Mouse (Mus musculus) cerebellum, adult 11 months (tissue): ENCODE results near the gene Ppa2.

Source experiments
- DNase-seq: peaks from one replicate; pipeline ENCODE4 v3.0.0; 2022

Ppa2 gene

GRCm38 (mm10) chr3:133309954-133310808 is at the start of gene Ppa2:
Ppa2 (plus strand) TSS chr3:133310110.
- peak; percentile 82 for DNase-seq

- peak; percentile 51 for DNase-seq
These were observed 38.0 kb upstream of the Ppa2 start for GRCm38 (mm10) chr3:133271887-133272286.

GRCm38 (mm10) chr3:133284587-133284986 is 25.3 kb upstream of the Ppa2 start:
- no peak for DNase-seq

GRCm38 (mm10) chr3:133288795-133289194 is 21.1 kb upstream of the Ppa2 start:
- DNase-seq: no peak

- DNase-seq: no peak
These were observed 5.6 kb upstream of the Ppa2 start for GRCm38 (mm10) chr3:133304328-133304727.

GRCm38 (mm10) chr3:133308361-133308760 is 1.5 kb upstream of the Ppa2 start:
- no peak for DNase-seq

GRCm38 (mm10) chr3:133309359-133309758 is 551 bp upstream of the Ppa2 start:
- no peak for DNase-seq

- DNase-seq: no peak
These were observed 884 bp downstream of the Ppa2 start for GRCm38 (mm10) chr3:133310809-133311179.

GRCm38 (mm10) chr3:133312331-133312730 is 2.4 kb downstream of the Ppa2 start:
- DNase-seq: no peak

- DNase-seq: no peak
These were observed 2.9 kb downstream of the Ppa2 start for GRCm38 (mm10) chr3:133312850-133313249.

GRCm38 (mm10) chr3:133313491-133314199 is 3.7 kb downstream of the Ppa2 start:
- DNase-seq: no peak

GRCm38 (mm10) chr3:133314475-133314874 is 4.6 kb downstream of the Ppa2 start:
- DNase-seq: peak; percentile 53

GRCm38 (mm10) chr3:133315011-133315410 is 5.1 kb downstream of the Ppa2 start:
- DNase-seq: no peak

- DNase-seq: no peak
These were observed 5.7 kb downstream of the Ppa2 start for GRCm38 (mm10) chr3:133315647-133316046.

- no peak for DNase-seq
These were observed 7.9 kb downstream of the Ppa2 start for GRCm38 (mm10) chr3:133317845-133318244.

GRCm38 (mm10) chr3:133318596-133318995 is 8.7 kb downstream of the Ppa2 start:
- DNase-seq: no peak

GRCm38 (mm10) chr3:133319795-133320194 is 9.9 kb downstream of the Ppa2 start:
- DNase-seq: no peak

- DNase-seq: no peak
These were observed 10.4 kb downstream of the Ppa2 start for GRCm38 (mm10) chr3:133320313-133320712.

GRCm38 (mm10) chr3:133321928-133322327 is 12.0 kb downstream of the Ppa2 start:
- DNase-seq: no peak

GRCm38 (mm10) chr3:133322552-133322951 is 12.6 kb downstream of the Ppa2 start:
- DNase-seq: no peak

GRCm38 (mm10) chr3:133325135-133325534 is 15.2 kb downstream of the Ppa2 start:
- no peak for DNase-seq

- no peak for DNase-seq
These were observed 18.6 kb downstream of the Ppa2 start for GRCm38 (mm10) chr3:133328551-133328950.

- DNase-seq: no peak
These were observed 19.5 kb downstream of the Ppa2 start for GRCm38 (mm10) chr3:133329406-133329805.

GRCm38 (mm10) chr3:133331184-133331866 is 21.4 kb downstream of the Ppa2 start:
- DNase-seq: no peak
